Mouse (Mus musculus): ENCODE results near the gene Trim31. TPM values are rescaled to one million over a fixed set of nuclear protein-coding genes. Genes with fewer than 3 reads are reported as not detected.

Trim31 gene
- polyA plus RNA-seq, 1 experiment from 2014 or later, result not detected

GRCm38 (mm10) chr17:36927496-36928120 is 29.7 kb downstream of the Trim31 start:
- no peak overlapping the region for H3K27ac ChIP-seq (ENCODE audit: low read depth, low read length)
- no peaks in the 10 kb centered on the region for H3K4me1 ChIP-seq (replicated peaks; ENCODE audit: control insufficient read depth, insufficient read depth, low read length)
- H3K4me3 ChIP-seq (ENCODE audit: low read depth, low read length), result no peak overlapping the region
- H3K9me3 ChIP-seq (ENCODE audit: control insufficient read depth, low read length), result no peaks in the 10 kb centered on the region
- no peaks in the 10 kb centered on the region for H3K27me3 ChIP-seq (ENCODE audit: control insufficient read depth, insufficient read depth, low read length)
- H3K36me3 ChIP-seq (ENCODE audit: control insufficient read depth, insufficient read depth, low read length), result no peaks in the 10 kb centered on the region
- 74% methylated on average over 10 of the region's 10 CpGs for WGBS
- no peak for ATAC-seq (replicated peaks; ENCODE audit: low FRiP score)
- no peak for DNase-seq (ENCODE audit: low spot score)
- no peak overlapping the region for H3K9ac ChIP-seq (ENCODE audit: low read length)
- no peak overlapping the region for H3K4me2 ChIP-seq (ENCODE audit: low read depth, low read length, severe bottlenecking)

- no peak overlapping the region for H3K4me3 ChIP-seq (ENCODE audit: low read depth, low read length)
- no peak overlapping the region for H3K27ac ChIP-seq (ENCODE audit: low read depth, low read length)
- no peaks in the 10 kb centered on the region for H3K9me3 ChIP-seq (ENCODE audit: control insufficient read depth, low read length)
- H3K4me2 ChIP-seq (ENCODE audit: low read depth, low read length, severe bottlenecking), result no peak overlapping the region
- H3K4me1 ChIP-seq (replicated peaks; ENCODE audit: control insufficient read depth, insufficient read depth, low read length), result no peaks in the 10 kb centered on the region
- H3K36me3 ChIP-seq (ENCODE audit: control insufficient read depth, insufficient read depth, low read length), result no peaks in the 10 kb centered on the region
- H3K9ac ChIP-seq (ENCODE audit: low read length), result no peak overlapping the region
- DNase-seq (ENCODE audit: low spot score) (no peak), ATAC-seq (replicated peaks; ENCODE audit: low FRiP score) (no peak)
- WGBS, result 82% methylated on average over 12 of the region's 12 CpGs
- H3K27me3 ChIP-seq (ENCODE audit: control insufficient read depth, insufficient read depth, low read length), result no peaks in the 10 kb centered on the region
These were observed 31.5 kb downstream of the Trim31 start for GRCm38 (mm10) chr17:36929236-36929932.

GRCm38 (mm10) chr17:36930233-36930632 is 32.3 kb downstream of the Trim31 start:
- WGBS, result 88% methylated on average over 6 of the region's 6 CpGs
- DNase-seq (ENCODE audit: low spot score), result no peak

GRCm38 (mm10) chr17:36931130-36931529 is 33.2 kb downstream of the Trim31 start:
- Histone ChIP-seq H3K36me3 (ENCODE audit: control insufficient read depth, insufficient read depth, low read length) (no peaks in the 10 kb centered on the region), H3K4me1 (replicated peaks; ENCODE audit: control insufficient read depth, insufficient read depth, low read length) (no peaks in the 10 kb centered on the region), H3K27ac (ENCODE audit: low read depth, low read length) (no peak overlapping the region), H3K27me3 (ENCODE audit: control insufficient read depth, insufficient read depth, low read length) (no peaks in the 10 kb centered on the region), H3K9me3 (ENCODE audit: control insufficient read depth, low read length) (no peaks in the 10 kb centered on the region), H3K4me3 (ENCODE audit: low read depth, low read length) (no peak overlapping the region), H3K4me2 (ENCODE audit: low read depth, low read length, severe bottlenecking) (no peak overlapping the region), H3K9ac (ENCODE audit: low read length) (no peak overlapping the region)
- DNase-seq (ENCODE audit: low spot score) (no peak), ATAC-seq (replicated peaks; ENCODE audit: low FRiP score) (no peak)
- 89% methylated on average over 4 of the region's 4 CpGs for WGBS

More at GRCm38 (mm10) chr17:36930233-36930632, 32.3 kb downstream of the Trim31 start:
- no peak overlapping the region for H3K27ac ChIP-seq (ENCODE audit: low read depth, low read length)
- H3K9me3 ChIP-seq (ENCODE audit: control insufficient read depth, low read length), result no peaks in the 10 kb centered on the region
- no peaks in the 10 kb centered on the region for H3K36me3 ChIP-seq (ENCODE audit: control insufficient read depth, insufficient read depth, low read length)
- no peaks in the 10 kb centered on the region for H3K27me3 ChIP-seq (ENCODE audit: control insufficient read depth, insufficient read depth, low read length)
- no peak overlapping the region for H3K9ac ChIP-seq (ENCODE audit: low read length)
- no peak overlapping the region for H3K4me3 ChIP-seq (ENCODE audit: low read depth, low read length)
- no peak overlapping the region for H3K4me2 ChIP-seq (ENCODE audit: low read depth, low read length, severe bottlenecking)
- no peak for ATAC-seq (replicated peaks; ENCODE audit: low FRiP score)
- no peaks in the 10 kb centered on the region for H3K4me1 ChIP-seq (replicated peaks; ENCODE audit: control insufficient read depth, insufficient read depth, low read length)

GRCm38 (mm10) chr17:36931806-36932205 is 33.9 kb downstream of the Trim31 start:
- no peak overlapping the region for H3K27ac ChIP-seq (ENCODE audit: low read depth, low read length)
- no peaks in the 10 kb centered on the region for H3K4me1 ChIP-seq (replicated peaks; ENCODE audit: control insufficient read depth, insufficient read depth, low read length)
- 70% methylated on average over 2 of the region's 2 CpGs for WGBS
- ATAC-seq (replicated peaks; ENCODE audit: low FRiP score), result no peak
- DNase-seq (ENCODE audit: low spot score), result no peak
- no peaks in the 10 kb centered on the region for H3K36me3 ChIP-seq (ENCODE audit: control insufficient read depth, insufficient read depth, low read length)
- H3K4me3 ChIP-seq (ENCODE audit: low read depth, low read length), result no peak overlapping the region
- H3K4me2 ChIP-seq (ENCODE audit: low read depth, low read length, severe bottlenecking), result no peak overlapping the region
- no peaks in the 10 kb centered on the region for H3K27me3 ChIP-seq (ENCODE audit: control insufficient read depth, insufficient read depth, low read length)
- H3K9me3 ChIP-seq (ENCODE audit: control insufficient read depth, low read length), result no peaks in the 10 kb centered on the region
- no peak overlapping the region for H3K9ac ChIP-seq (ENCODE audit: low read length)

GRCm38 (mm10) chr17:36938056-36938455 is 40.1 kb downstream of the Trim31 start:
- Histone ChIP-seq H3K4me1 (replicated peaks; ENCODE audit: control insufficient read depth, insufficient read depth, low read length) (0 out of 2 replicates have a peak, but pooled peaks cover 6% of the 10 kb centered on the region), H3K4me3 (ENCODE audit: low read depth, low read length) (no peak overlapping the region), H3K4me2 (ENCODE audit: low read depth, low read length, severe bottlenecking) (no peak overlapping the region), H3K27ac (ENCODE audit: low read depth, low read length) (no peak overlapping the region), H3K9ac (ENCODE audit: low read length) (no peak overlapping the region), H3K9me3 (ENCODE audit: control insufficient read depth, low read length) (no peaks in the 10 kb centered on the region), H3K36me3 (ENCODE audit: control insufficient read depth, insufficient read depth, low read length) (no peaks in the 10 kb centered on the region), H3K27me3 (ENCODE audit: control insufficient read depth, insufficient read depth, low read length) (peaks cover 14% of the 10 kb centered on the region)
- DNase-seq (ENCODE audit: low spot score), result no peak
- ATAC-seq (replicated peaks; ENCODE audit: low FRiP score), result no peak
- WGBS, result 81% methylated on average over 2 of the region's 2 CpGs

GRCm38 (mm10) chr17:36942391-36942790 is 44.5 kb downstream of the Trim31 start:
- H3K4me2 ChIP-seq (ENCODE audit: low read depth, low read length, severe bottlenecking), result no peak overlapping the region; the same call in 1 of the 2 replicates
- H3K27me3 ChIP-seq (ENCODE audit: control insufficient read depth, insufficient read depth, low read length), result peaks cover 39% of the 10 kb centered on the region
- no peaks in the 10 kb centered on the region for H3K9me3 ChIP-seq (ENCODE audit: control insufficient read depth, low read length)
- ATAC-seq (replicated peaks; ENCODE audit: low FRiP score) (no peak), DNase-seq (ENCODE audit: low spot score) (no peak)
- no peaks in the 10 kb centered on the region for H3K36me3 ChIP-seq (ENCODE audit: control insufficient read depth, insufficient read depth, low read length)
- 60% methylated on average over 10 of the region's 10 CpGs for WGBS
- H3K9ac ChIP-seq (ENCODE audit: low read length), result no peak overlapping the region
- H3K27ac ChIP-seq (ENCODE audit: low read depth, low read length), result no peak overlapping the region
- H3K4me3 ChIP-seq (ENCODE audit: low read depth, low read length), result no peak overlapping the region
- H3K4me1 ChIP-seq (replicated peaks; ENCODE audit: control insufficient read depth, insufficient read depth, low read length), result peaks cover 10% of the 10 kb centered on the region; the same call in 1 of the 2 replicates

- DNase-seq (ENCODE audit: low spot score) (peak; percentile 59), ATAC-seq (replicated peaks; ENCODE audit: low FRiP score) (0 out of 2 replicates have a peak, but pooled peaks have one; percentile 13)
- Histone ChIP-seq H3K9me3 (ENCODE audit: control insufficient read depth, low read length) (no peaks in the 10 kb centered on the region), H3K4me3 (ENCODE audit: low read depth, low read length) (peak within 1 kb of the TSS; percentile 27), H3K9ac (ENCODE audit: low read length) (peak within 1 kb of the TSS; percentile 28; the same call in 1 of the 2 replicates), H3K4me2 (ENCODE audit: low read depth, low read length, severe bottlenecking) (peak within 1 kb of the TSS; percentile 55), H3K4me1 (replicated peaks; ENCODE audit: control insufficient read depth, insufficient read depth, low read length) (peaks cover 10% of the 10 kb centered on the region; the same call in 1 of the 2 replicates), H3K27ac (ENCODE audit: low read depth, low read length) (no peak within 1 kb of the TSS), H3K36me3 (ENCODE audit: control insufficient read depth, insufficient read depth, low read length) (no peaks in the 10 kb centered on the region), H3K27me3 (ENCODE audit: control insufficient read depth, insufficient read depth, low read length) (peaks cover 39% of the 10 kb centered on the region)
- WGBS, result 3% methylated on average over 59 of the region's 59 CpGs
These were observed 45.0 kb downstream of the Trim31 start, which contains the start of gene Rnf39 for GRCm38 (mm10) chr17:36942791-36943471. Gene Rnf39 (plus strand): TSS chr17:36942918.
